Mouse (Mus musculus): ENCODE results near the gene Gm5148.

The Gm5148 gene

DNA sequence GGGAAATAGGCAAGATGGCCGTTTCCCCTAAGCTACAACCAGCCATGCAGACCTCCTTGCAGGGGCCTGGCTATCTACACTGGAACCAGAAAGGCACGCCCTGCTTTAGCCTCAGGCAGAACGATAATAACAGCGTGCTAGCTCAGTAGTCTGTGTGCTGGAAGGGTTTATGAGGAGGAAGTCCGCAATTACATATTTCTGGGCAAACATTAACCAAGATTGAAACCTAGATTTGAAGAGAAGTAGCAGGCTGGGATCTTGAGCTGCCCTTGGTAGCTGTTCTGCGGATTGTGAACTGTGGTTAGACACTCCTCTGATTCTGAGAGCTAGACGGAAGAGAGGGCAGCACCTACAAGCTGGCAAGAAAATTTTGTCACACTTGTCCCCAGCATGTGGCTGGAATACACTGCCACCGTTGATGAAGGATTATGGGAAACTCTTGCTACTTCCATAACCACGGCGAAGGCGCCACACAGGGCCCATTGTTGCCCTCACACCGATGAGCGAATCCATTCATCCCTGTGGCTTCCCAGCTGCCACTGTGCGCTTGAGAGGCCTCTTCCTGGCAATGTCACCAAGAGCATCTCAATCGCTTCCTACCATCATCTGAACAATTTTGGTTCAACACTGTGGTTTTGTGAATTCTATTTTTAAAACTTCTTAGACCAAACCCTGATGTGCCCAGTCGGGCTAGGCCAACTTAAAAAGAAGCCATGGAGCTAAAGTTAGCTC lies 23.9 kb upstream of the Gm5148 start:
- TF ChIP-seq CTCF (conservative IDR thresholded peaks at IDR 0.05; ENCODE audit: low read length) (no peak), NANOG (IDR thresholded peaks at IDR 0.05; ENCODE audit: borderline replicate concordance, low read length) (no peak), POU5F1 (IDR thresholded peaks at IDR 0.05; ENCODE audit: borderline replicate concordance, low read length) (no peak)
- Histone ChIP-seq H3K9me3 (ENCODE audit: low read length) (0 out of 2 replicates have a peak, but pooled peaks cover 5% of the 10 kb centered on the region), H3K27me3 (ENCODE audit: insufficient read depth, low read length) (0 out of 2 replicates have a peak, but pooled peaks cover 2% of the 10 kb centered on the region), H3K4me3 (replicated peaks; ENCODE audit: low read length) (no peak overlapping the region), H3K36me3 (ENCODE audit: insufficient read depth, low read length) (no peaks in the 10 kb centered on the region), H3K4me1 (replicated peaks; ENCODE audit: low read depth, low read length) (peaks cover 25% of the 10 kb centered on the region)

GRCm38 (mm10) chr3:37747258-37748001 lies 23.1 kb upstream of the Gm5148 start:
- TF ChIP-seq CTCF (conservative IDR thresholded peaks at IDR 0.05; ENCODE audit: low read length) (no peak), POU5F1 (IDR thresholded peaks at IDR 0.05; ENCODE audit: borderline replicate concordance, low read length) (no peak), NANOG (IDR thresholded peaks at IDR 0.05; ENCODE audit: borderline replicate concordance, low read length) (no peak)
- H3K4me3 ChIP-seq (replicated peaks; ENCODE audit: low read length) = no peak overlapping the region
- no peaks in the 10 kb centered on the region for H3K36me3 ChIP-seq (ENCODE audit: insufficient read depth, low read length)
- 0 out of 2 replicates have a peak, but pooled peaks cover 5% of the 10 kb centered on the region for H3K9me3 ChIP-seq (ENCODE audit: low read length)
- 0 out of 2 replicates have a peak, but pooled peaks cover 2% of the 10 kb centered on the region for H3K27me3 ChIP-seq (ENCODE audit: insufficient read depth, low read length)
- H3K4me1 ChIP-seq (replicated peaks; ENCODE audit: low read depth, low read length) = peaks cover 25% of the 10 kb centered on the region

DNA sequence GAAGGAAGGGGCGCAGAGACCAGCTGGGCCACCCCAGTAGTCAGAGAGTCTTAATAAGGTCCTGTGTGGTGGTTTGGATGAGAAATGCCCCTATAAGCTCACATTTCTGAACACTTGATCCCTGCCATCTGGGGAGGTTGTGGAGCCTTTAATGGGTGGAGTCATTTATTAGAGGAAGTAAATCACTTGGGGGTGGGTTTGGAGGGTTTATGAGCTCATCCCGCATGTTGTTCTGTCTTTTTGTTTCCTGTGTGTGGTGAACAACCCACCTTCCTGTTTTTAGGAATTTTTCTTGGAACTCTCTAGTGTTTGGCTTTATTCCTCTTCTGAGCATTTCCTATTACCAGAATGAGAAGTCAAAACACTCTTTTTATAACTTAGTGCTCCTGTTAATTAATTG lies 19.8 kb upstream of the Gm5148 start:
- TF ChIP-seq CTCF (conservative IDR thresholded peaks at IDR 0.05; ENCODE audit: low read length) (no peak), POU5F1 (IDR thresholded peaks at IDR 0.05; ENCODE audit: borderline replicate concordance, low read length) (no peak), NANOG (IDR thresholded peaks at IDR 0.05; ENCODE audit: borderline replicate concordance, low read length) (no peak)
- no peak overlapping the region for H3K4me3 ChIP-seq (replicated peaks; ENCODE audit: low read length)
- no peaks in the 10 kb centered on the region for H3K36me3 ChIP-seq (ENCODE audit: insufficient read depth, low read length)
- peaks cover 5% of the 10 kb centered on the region; the same call in 1 of the 2 replicates for H3K27me3 ChIP-seq (ENCODE audit: insufficient read depth, low read length)
- peaks cover 25% of the 10 kb centered on the region for H3K4me1 ChIP-seq (replicated peaks; ENCODE audit: low read depth, low read length)
- 0 out of 2 replicates have a peak, but pooled peaks cover 5% of the 10 kb centered on the region for H3K9me3 ChIP-seq (ENCODE audit: low read length)

GRCm38 (mm10) chr3:37739996-37740395 lies 15.7 kb upstream of the Gm5148 start:
- no peak overlapping the region for H3K4me3 ChIP-seq (replicated peaks; ENCODE audit: low read length)

GRCm38 (mm10) chr3:37738171-37738950 lies 14.1 kb upstream of the Gm5148 start:
- no peak for TF ChIP-seq POU5F1 (IDR thresholded peaks at IDR 0.05; ENCODE audit: borderline replicate concordance, low read length)
- TF ChIP-seq NANOG (IDR thresholded peaks at IDR 0.05; ENCODE audit: borderline replicate concordance, low read length) = no peak
- no peak for TF ChIP-seq CTCF (conservative IDR thresholded peaks at IDR 0.05; ENCODE audit: low read length)
- Histone ChIP-seq H3K36me3 (ENCODE audit: insufficient read depth, low read length) (no peaks in the 10 kb centered on the region), H3K27me3 (ENCODE audit: insufficient read depth, low read length) (peaks cover 24% of the 10 kb centered on the region)

More at GRCm38 (mm10) chr3:37739996-37740395, 15.7 kb upstream of the Gm5148 start:
- H3K36me3 ChIP-seq (ENCODE audit: insufficient read depth, low read length) = no peaks in the 10 kb centered on the region
- no peak for TF ChIP-seq POU5F1 (IDR thresholded peaks at IDR 0.05; ENCODE audit: borderline replicate concordance, low read length)
- TF ChIP-seq CTCF (conservative IDR thresholded peaks at IDR 0.05; ENCODE audit: low read length) = no peak
- TF ChIP-seq NANOG (IDR thresholded peaks at IDR 0.05; ENCODE audit: borderline replicate concordance, low read length) = no peak
- peaks cover 5% of the 10 kb centered on the region for H3K4me1 ChIP-seq (replicated peaks; ENCODE audit: low read depth, low read length)
- H3K9me3 ChIP-seq (ENCODE audit: low read length) = no peaks in the 10 kb centered on the region
- H3K27me3 ChIP-seq (ENCODE audit: insufficient read depth, low read length) = peaks cover 17% of the 10 kb centered on the region

GRCm38 (mm10) chr3:37737407-37737806 lies 13.1 kb upstream of the Gm5148 start:
- Histone ChIP-seq H3K36me3 (ENCODE audit: insufficient read depth, low read length) (no peaks in the 10 kb centered on the region), H3K4me1 (replicated peaks; ENCODE audit: low read depth, low read length) (peaks cover 5% of the 10 kb centered on the region), H3K27me3 (ENCODE audit: insufficient read depth, low read length) (peaks cover 24% of the 10 kb centered on the region), H3K9me3 (ENCODE audit: low read length) (no peaks in the 10 kb centered on the region), H3K4me3 (replicated peaks; ENCODE audit: low read length) (no peak overlapping the region)
- TF ChIP-seq POU5F1 (IDR thresholded peaks at IDR 0.05; ENCODE audit: borderline replicate concordance, low read length) (no peak), NANOG (IDR thresholded peaks at IDR 0.05; ENCODE audit: borderline replicate concordance, low read length) (no peak)

More at GRCm38 (mm10) chr3:37738171-37738950, 14.1 kb upstream of the Gm5148 start:
- peaks cover 5% of the 10 kb centered on the region for H3K4me1 ChIP-seq (replicated peaks; ENCODE audit: low read depth, low read length)
- H3K9me3 ChIP-seq (ENCODE audit: low read length) = no peaks in the 10 kb centered on the region
- H3K4me3 ChIP-seq (replicated peaks; ENCODE audit: low read length) = no peak overlapping the region

DNA sequence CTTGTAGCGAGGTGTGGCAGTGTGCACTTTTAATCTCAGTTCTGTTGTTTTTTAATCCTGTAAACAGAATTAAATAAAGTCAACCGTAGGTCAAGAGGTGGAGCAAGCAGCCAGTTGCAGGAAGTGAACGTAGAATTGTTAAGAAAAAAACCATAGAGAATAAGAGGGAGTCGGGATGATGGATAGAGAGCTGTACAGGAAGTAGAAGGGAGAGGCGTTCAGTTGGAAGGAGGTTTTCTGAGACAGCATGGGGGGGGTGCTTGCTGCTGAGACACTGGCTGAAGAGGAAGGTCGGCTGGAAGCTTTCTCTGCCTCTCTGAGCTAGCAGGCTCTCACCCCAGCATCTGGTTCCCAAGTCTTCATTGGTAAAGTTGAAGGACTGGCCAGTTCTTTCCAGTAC lies 10.9 kb upstream of the Gm5148 start:
- Histone ChIP-seq H3K9me3 (ENCODE audit: low read length) (no peaks in the 10 kb centered on the region), H3K4me1 (replicated peaks; ENCODE audit: low read depth, low read length) (peaks cover 5% of the 10 kb centered on the region), H3K36me3 (ENCODE audit: insufficient read depth, low read length) (no peaks in the 10 kb centered on the region), H3K4me3 (replicated peaks; ENCODE audit: low read length) (no peak overlapping the region), H3K27me3 (ENCODE audit: insufficient read depth, low read length) (peaks cover 24% of the 10 kb centered on the region)
- no peak for TF ChIP-seq CTCF (conservative IDR thresholded peaks at IDR 0.05; ENCODE audit: low read length)
- TF ChIP-seq NANOG (IDR thresholded peaks at IDR 0.05; ENCODE audit: borderline replicate concordance, low read length) = no peak
- no peak for TF ChIP-seq POU5F1 (IDR thresholded peaks at IDR 0.05; ENCODE audit: borderline replicate concordance, low read length)

GRCm38 (mm10) chr3:37729142-37729541 lies 4.9 kb upstream of the Gm5148 start:
- H3K27me3 ChIP-seq (ENCODE audit: insufficient read depth, low read length) = peaks cover 50% of the 10 kb centered on the region
- no peaks in the 10 kb centered on the region for H3K36me3 ChIP-seq (ENCODE audit: insufficient read depth, low read length)
- TF ChIP-seq POU5F1 (IDR thresholded peaks at IDR 0.05; ENCODE audit: borderline replicate concordance, low read length) (no peak), CTCF (conservative IDR thresholded peaks at IDR 0.05; ENCODE audit: low read length) (no peak), NANOG (IDR thresholded peaks at IDR 0.05; ENCODE audit: borderline replicate concordance, low read length) (no peak)
- H3K4me1 ChIP-seq (replicated peaks; ENCODE audit: low read depth, low read length) = peaks cover 12% of the 10 kb centered on the region
- no peak overlapping the region for H3K4me3 ChIP-seq (replicated peaks; ENCODE audit: low read length)
- H3K9me3 ChIP-seq (ENCODE audit: low read length) = no peaks in the 10 kb centered on the region

All from E14TG2a.4 (cell line).